Mouse (Mus musculus) CD4-positive, CD25-positive, alpha-beta regulatory T cell, adult 4 months (primary cell): Measurements from ENCODE around the gene Rrp8. TPM values are rescaled to one million over a fixed set of nuclear protein-coding genes. Genes with fewer than 3 reads are reported as not detected.

ENCODE experiments used
- ATAC-seq: one replicate; pipeline ENCODE4 v1.8.0; 2017
- polyA plus RNA-seq, 2 experiments: library from polyadenylated mRNA; unstranded; fragments of 100-300 nt; shearing (Covaris generic); gene quantifications; one replicate each; pipeline ENCODE4 v1.2.1; 2017

Gene Rrp8
- 10 to 100 TPM; 19.1 to 24.8 TPM for polyA plus RNA-seq

DNA sequence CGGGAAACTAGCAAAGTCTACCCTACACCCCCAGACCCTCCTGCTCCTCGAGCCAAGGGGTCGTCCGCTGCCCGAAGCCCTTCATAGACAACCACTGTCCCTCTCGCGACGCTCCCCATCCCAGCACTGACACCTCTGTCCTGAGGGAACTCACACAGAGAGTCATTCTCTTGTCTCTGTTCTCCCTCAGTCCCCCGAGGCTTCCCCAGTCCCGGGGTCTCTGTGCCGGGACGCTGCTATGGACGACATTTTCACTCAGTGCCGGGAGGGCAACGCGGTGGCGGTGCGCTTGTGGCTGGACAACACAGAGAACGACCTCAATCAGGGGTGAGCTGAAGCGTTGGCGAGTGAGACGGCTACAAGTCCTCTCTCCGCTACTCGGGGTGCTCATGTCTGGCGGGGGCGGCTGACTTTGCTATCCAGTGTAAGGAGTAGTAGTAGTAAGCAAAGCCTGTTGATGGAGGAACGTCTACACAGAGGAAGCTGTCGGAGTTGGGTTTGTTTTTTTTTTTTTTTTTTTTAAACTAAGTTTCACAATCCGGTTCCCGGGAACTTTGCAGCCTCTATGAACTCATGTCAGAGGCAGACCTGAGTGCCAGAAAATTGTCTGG lies at the start of gene Rrp8:
Gene Rrp8, minus strand, starts transcription at position 475 of the 611 bp plus-strand sequence.
- peak; percentile 37 for ATAC-seq

GRCm38 (mm10) chr7:105786506-105787284 lies 49.5 kb upstream of the Rrp8 start:
- ATAC-seq = no peak

- no peak for ATAC-seq
Measured at GRCm38 (mm10) chr7:105784556-105784955, 47.4 kb upstream of the Rrp8 start.

- no peak for ATAC-seq
Measured at GRCm38 (mm10) chr7:105783861-105784260, 46.7 kb upstream of the Rrp8 start.

DNA sequence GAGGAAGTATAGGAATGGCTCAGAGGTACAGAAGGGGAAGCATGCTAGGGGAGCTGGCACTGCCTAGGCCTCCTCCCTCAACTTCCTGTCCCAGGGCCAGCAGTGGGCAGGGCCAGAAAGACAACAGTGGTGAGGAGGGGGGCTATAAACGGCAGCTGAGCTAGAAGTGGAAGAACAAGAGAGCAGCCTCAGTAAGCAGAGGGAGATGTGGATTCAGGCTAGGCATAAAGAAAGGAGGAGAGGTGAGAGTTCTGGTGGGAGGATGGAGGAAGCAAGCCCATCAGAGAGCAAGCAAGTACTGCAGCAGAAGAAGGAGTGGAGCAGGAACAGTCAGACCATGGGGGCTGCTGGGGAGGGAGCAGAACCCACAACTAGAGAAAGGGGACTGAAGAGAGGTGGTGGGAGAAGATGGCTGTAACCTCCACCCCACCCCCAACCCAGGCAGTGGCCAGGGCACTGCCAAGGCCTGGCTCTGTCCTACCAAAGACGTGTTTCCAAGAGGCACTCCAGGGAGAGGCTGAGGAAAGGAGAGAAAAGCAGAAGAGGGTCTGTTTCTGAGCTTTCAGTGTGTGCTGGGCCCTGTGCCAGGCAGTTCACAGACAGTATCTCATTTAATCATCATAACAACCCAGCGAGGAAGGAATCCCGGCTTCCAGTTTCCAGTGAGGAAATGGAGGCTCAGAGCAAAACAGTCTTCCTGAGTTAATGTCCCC lies 41.5 kb upstream of the Rrp8 start:
- ATAC-seq = peak; percentile 56

DNA sequence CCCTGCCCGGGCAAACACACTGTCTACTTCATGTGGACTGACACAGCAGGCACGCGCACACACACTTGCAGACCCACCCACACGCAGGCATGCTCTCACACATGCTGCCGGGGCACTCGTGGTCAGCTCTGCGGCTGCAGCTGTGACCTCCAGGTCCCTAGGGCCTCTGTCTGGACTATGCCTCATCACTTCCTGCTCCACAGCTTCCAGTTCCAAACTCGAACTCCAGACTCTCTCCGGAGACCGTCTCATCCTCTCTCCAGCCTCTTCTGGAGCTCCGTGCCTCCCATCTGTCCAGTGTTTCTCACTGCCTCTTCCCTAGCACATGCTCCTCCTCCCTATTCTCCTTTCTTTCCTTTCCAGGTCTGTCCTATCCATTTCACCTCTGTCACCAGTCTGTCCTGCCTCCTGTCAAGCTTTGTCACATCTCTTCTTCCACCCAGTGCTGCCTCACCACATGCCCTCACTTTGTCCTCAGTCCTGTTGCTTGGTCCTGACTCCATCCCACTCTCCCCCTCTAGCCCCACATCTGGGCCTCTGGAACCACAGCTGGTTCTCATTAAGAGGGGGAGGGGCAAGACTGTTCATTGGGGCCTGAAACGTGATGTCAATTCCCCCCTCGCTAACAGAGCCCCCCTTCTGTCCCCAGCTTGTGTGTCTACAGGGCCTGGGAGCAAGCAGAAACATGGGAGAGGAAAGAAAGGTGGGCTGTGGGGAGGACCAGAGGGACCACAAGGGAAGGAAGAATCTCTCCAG lies 40.8 kb upstream of the Rrp8 start:
- peak; percentile 39 for ATAC-seq

GRCm38 (mm10) chr7:105777316-105777715 lies 40.1 kb upstream of the Rrp8 start:
- ATAC-seq = no peak

- ATAC-seq = no peak
Measured at GRCm38 (mm10) chr7:105776026-105776425, 38.8 kb upstream of the Rrp8 start.

GRCm38 (mm10) chr7:105774661-105775060 lies 37.5 kb upstream of the Rrp8 start:
- no peak for ATAC-seq

- no peak for ATAC-seq
Measured at GRCm38 (mm10) chr7:105773041-105773440, 35.9 kb upstream of the Rrp8 start.

GRCm38 (mm10) chr7:105772331-105772730 lies 35.1 kb upstream of the Rrp8 start:
- no peak for ATAC-seq

DNA sequence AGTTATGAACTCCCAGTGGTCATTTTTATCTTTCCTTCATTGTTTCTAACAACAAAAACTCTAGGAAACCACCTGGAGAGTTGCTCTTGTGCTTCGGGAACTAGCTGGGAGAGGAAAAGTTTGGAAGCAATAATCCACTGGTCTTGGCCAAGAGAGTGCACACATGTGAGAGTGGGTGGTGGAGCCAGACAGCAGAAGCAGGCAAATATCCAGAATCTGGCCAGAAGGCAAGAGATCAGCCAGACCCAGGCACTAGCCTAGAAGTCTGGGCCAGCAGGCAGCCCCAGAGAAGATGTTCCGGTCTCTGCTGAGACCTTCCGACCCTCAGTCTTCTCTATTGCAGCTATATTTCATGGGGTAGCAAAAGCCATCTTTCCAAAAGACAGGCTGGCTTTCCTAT lies 32.8 kb upstream of the Rrp8 start:
- no peak for ATAC-seq

DNA sequence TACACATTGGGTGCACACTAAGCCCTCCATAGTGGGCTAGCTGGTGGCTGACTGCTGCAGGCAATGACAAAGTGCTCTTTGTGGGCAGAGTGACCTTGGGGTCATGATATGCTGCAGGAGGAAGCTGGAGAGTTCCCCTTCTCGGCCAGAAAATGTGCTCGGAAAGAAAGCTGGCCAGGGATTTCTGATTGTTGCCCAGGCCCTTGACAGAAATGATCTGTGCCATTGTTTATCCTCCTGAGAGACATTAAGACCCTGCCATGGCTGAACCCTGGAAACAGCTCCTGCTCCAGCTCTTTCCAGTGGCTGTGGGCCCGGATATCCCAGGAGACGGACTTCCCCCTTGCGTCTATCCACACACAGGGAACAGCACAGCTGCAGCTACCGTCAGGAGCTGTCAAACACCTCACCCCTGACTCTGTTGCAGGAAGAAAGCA lies 30.6 kb upstream of the Rrp8 start:
- no peak for ATAC-seq

- no peak for ATAC-seq
Measured at GRCm38 (mm10) chr7:105764331-105764730, 27.1 kb upstream of the Rrp8 start.

DNA sequence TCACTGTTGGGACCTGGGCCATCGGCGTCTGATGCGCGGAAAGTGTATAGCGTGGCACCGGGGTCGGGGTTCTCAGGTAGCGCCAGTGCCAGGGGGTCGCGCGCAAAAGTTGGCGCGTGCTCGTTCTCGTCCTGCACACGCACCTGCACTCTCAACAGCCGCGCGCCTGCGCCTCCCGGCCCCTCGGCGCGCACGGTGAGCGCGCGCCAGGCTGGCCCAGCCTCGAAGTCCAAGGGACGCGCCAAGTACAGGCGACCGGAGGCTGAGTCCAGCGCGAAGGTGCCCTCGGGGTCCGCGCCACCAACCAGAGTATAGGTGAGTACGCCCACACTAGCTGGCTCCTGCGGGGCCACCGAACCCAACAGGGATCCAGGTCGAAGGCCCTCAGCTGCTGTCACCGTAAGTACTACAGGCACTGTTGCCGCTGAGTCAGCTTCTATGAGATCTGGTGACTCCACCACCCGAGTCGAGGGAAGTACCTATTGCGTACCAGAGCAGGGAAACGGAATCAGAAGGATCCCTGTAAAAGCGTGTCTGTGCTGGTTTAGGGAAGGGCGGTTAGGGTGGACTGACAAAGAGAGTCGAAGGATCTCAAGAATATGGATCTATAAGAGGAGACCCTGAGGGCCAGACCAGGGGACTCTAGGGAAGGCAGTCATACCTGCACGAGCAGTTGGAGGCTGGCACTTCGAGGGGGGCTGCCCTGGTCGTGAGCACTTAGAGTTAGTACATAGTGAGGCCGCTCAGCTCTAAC lies 25.5 kb upstream of the Rrp8 start:
- ATAC-seq = no peak

GRCm38 (mm10) chr7:105761813-105762484 lies 24.8 kb upstream of the Rrp8 start:
- no peak for ATAC-seq

- no peak for ATAC-seq
Measured at GRCm38 (mm10) chr7:105753281-105753680, 16.1 kb upstream of the Rrp8 start.

GRCm38 (mm10) chr7:105752716-105753115 lies 15.5 kb upstream of the Rrp8 start:
- no peak for ATAC-seq

DNA sequence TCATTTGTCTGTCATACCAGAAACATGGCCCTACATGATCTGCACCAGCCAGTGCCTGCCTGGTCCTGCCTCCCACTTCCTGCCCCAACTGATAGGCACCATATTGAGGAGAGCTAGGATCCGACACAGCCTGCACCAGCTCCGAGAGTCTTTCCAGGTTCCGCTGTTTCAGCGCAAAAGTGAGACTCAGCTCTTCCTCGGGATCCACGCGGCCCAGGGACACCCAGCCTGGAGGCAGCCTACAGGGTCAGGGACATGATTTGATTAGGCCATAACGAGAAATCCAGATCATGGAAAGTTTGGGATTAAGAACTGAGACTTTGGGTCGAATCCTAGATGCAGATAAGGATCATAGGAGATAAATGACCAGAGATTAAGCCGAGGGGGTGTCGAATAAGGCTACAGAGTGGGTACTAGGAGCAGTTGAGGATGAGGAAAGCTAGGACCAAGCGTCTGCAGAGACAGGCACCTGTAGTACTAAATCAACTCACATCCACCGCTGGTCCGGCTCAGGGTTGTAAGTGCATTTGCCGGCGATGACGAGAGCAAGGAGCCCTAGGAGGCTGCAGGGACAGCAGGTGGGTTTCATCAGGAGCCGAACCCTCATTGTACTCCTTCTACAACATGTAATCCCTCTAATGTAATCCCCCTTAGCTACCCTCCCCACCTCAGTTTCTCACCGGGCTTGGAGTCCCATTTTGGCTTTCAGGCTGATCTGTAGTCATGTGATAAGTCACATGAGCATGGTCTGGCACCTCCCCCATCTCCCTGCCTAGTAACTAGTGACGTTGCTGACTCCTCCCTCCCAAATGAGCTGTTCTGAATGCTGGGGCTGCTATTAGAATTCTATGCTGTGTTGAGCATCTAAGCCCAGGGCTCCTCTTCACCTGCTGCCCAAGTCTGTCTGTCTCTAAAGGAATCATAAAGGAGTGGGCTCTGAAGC lies 14.6 kb upstream of the Rrp8 start, which contains the start of gene Tpp1:
Gene Tpp1, minus strand, starts transcription at position 745 of the 943 bp plus-strand sequence.
- ATAC-seq = peak; percentile 100

GRCm38 (mm10) chr7:105747776-105748175 lies 10.6 kb upstream of the Rrp8 start:
- no peak for ATAC-seq
